Mouse (Mus musculus) left cerebral cortex, adult 2 months (tissue): ENCODE measurements around the gene Ppp4r1. TPM values are rescaled to one million over a fixed set of nuclear protein-coding genes. Genes with fewer than 3 reads are reported as not detected.

Experiments
- DNase-seq, 2 experiments: peaks; one replicate each; pipeline ENCODE4 v3.0.0; 2021 to 2022; ENCODE audit warnings: low spot score in 2 of 2, mixed read lengths in 1 of 2; ENCODE audit errors: extremely low spot score in 1 of 2
- H3K27ac ChIP-seq: fragments of 200-600 bp; 2 replicates; pipeline ENCODE4 v1.8.1; 2022
- H3K4me3 ChIP-seq: fragments of 200-600 bp; 2 replicates; pipeline ENCODE4 v1.8.1; 2022
- CTCF ChIP-seq: fragments of 200-600 bp; IDR thresholded peaks from 2 replicates; pipeline ENCODE4 v1.8.1; 2022; ENCODE audit warnings: antibody characterized with exemption, mild to moderate bottlenecking, moderate library complexity
- intact Hi-C: fragments of 180-260 bp; cut with DNase I; formaldehyde crosslinking; loops from one replicate; pipeline ENCODE4 v1.15.1; 2025
- total RNA-seq, 2 experiments: library from RNA; stranded (reverse); gene quantifications; 2 replicates each; pipeline ENCODE4 v1.2.3; 2021

Gene Ppp4r1
- total RNA-seq, 2 experiments from 2014 or later: 46.5 to 52.5 TPM

- no peak for DNase-seq
- intact Hi-C loops: loop anchor here (1.0 to 5.0 kb wide), 2 partner anchors 30 to 46 kb away; no protein-coding TSS in a partner anchor
- H3K4me3 ChIP-seq: peak overlapping the region; percentile 91
- peak overlapping the region; percentile 98 for H3K27ac ChIP-seq
- TF ChIP-seq CTCF: no peak
These were observed 104.2 kb downstream of the Ppp4r1 start for GRCm38 (mm10) chr17:65886571-65886970.

DNA sequence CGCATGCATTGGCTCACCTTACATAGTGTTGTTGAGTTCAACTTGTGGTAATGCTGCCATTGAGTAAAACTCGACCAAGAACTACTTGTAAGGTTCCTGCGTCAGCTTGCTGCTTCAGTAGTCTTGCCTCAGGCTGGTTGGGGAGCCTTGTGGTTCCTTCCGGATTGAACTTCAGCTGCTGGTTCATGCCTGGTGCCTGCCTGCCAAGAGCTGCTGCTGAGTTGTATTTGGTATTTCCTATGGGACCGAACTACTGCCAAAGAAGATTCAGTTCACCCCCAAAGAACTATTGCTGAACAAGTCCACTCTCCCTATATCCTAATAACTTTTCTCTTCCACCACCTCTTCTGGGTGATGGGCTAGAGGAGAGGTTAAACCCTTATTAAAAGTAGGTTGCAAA lies 107.1 kb downstream of the Ppp4r1 start:
- no peak for DNase-seq
- Histone ChIP-seq H3K4me3 (no peak overlapping the region), H3K27ac (no peak overlapping the region)
- TF ChIP-seq CTCF: no peak
- intact Hi-C loops: loop anchor here (5.0 kb wide), 1 partner anchor 43 kb away; no protein-coding TSS in a partner anchor

Other genes starting within 250 kb of the Ppp4r1 start
- 1 to 10 TPM; 1.8 to 2.4 TPM for gene Tmem232, start 241.8 kb upstream of the Ppp4r1 start, total RNA-seq
- gene Vapa, start 169.0 kb upstream of the Ppp4r1 start, total RNA-seq: 100 to 1,000 TPM; 150 to 151 TPM
- under 1 TPM; 0.19 to 0.25 TPM for gene Txndc2, start 140.4 kb upstream of the Ppp4r1 start, total RNA-seq
- gene Rab31, start 9.8 kb upstream of the Ppp4r1 start, total RNA-seq: 10 to 100 TPM; 53.6 to 54.7 TPM
- gene Ralbp1, start 103.2 kb downstream of the Ppp4r1 start, total RNA-seq: 10 to 100 TPM; 69.3 to 69.6 TPM
- gene Twsg1, start 168.7 kb downstream of the Ppp4r1 start, total RNA-seq: 10 to 100 TPM; 22.8 to 27.3 TPM